Mouse (Mus musculus) liver, embryonic 14.5 days (tissue): ENCODE measurements at regions not wholly inside any gene's neighbourhood (a gene's known extent, or its start where the extent isn't known, plus 50 kb on each side); places are given as distances from the start of the nearest gene placed in this dataset.

ENCODE experiments used
- ATAC-seq: fragments of 200-750 bp; cut with Nextera tagmentation; 2 replicates; pipeline ENCODE4 v1.8.0; 2017; ENCODE audit warnings: moderate number of reproducible peaks, mild to moderate bottlenecking, moderate library complexity; ENCODE audit not compliant: insufficient read depth
- DNase-seq, 3 experiments: peaks; one replicate each; pipeline ENCODE4 v3.0.0-alpha.2; 2012 to 2013; ENCODE audit warnings: low read depth in 3 of 3, low spot score in 3 of 3
- H3K27ac ChIP-seq: fragments of 300-500 bp; sonication (generic); 2 replicates; pipeline ENCODE4 v1.5.1; 2014; ENCODE audit warnings: moderate library complexity, mild to moderate bottlenecking, control low read depth, inconsistent platforms
- H3K27me3 ChIP-seq: fragments of 300-500 bp; sonication (generic); 2 replicates; pipeline ENCODE4 v1.6.1; 2014; ENCODE audit warnings: mild to moderate bottlenecking, low read length, moderate library complexity; ENCODE audit not compliant: control insufficient read depth, insufficient read depth
- H3K36me3 ChIP-seq: fragments of 300-500 bp; sonication (generic); replicated peaks from 2 replicates; pipeline ENCODE4 v1.6.1; 2014; ENCODE audit warnings: low read depth; ENCODE audit not compliant: control insufficient read depth, insufficient read depth
- H3K4me1 ChIP-seq, 2 experiments: fragments of 200-500 bp in 1 of 2; fragments of 300-500 bp in 1 of 2; sonication (generic) in 1 of 2; replicated peaks; 2 replicates each; pipeline ENCODE4 v1.6.1; 2012 to 2014; ENCODE audit warnings: antibody characterized with exemption in 1 of 2, inconsistent platforms in 1 of 2, low read length in 1 of 2; ENCODE audit not compliant: control insufficient read depth in 2 of 2, insufficient read depth in 2 of 2
- H3K4me2 ChIP-seq: fragments of 300-500 bp; sonication (generic); 2 replicates; pipeline ENCODE4 v1.6.1; 2014; ENCODE audit warnings: low read depth, mild to moderate bottlenecking, control low read depth, moderate library complexity
- H3K4me3 ChIP-seq, 2 experiments: fragments of 200-500 bp in 1 of 2; fragments of 300-500 bp in 1 of 2; sonication (generic) in 1 of 2; 2 replicates each; pipeline ENCODE4 v1.5.1; 2012 to 2014; ENCODE audit warnings: low read depth in 2 of 2, low read length in 2 of 2, mild to moderate bottlenecking in 2 of 2, control low read depth in 1 of 2, inconsistent platforms in 1 of 2, moderate library complexity in 1 of 2; ENCODE audit not compliant: insufficient read depth in 1 of 2
- H3K9ac ChIP-seq: fragments of 300-500 bp; sonication (generic); replicated peaks from 2 replicates; pipeline ENCODE4 v1.6.1; 2014; ENCODE audit warnings: mild to moderate bottlenecking, control low read depth, moderate library complexity
- H3K9me3 ChIP-seq: fragments of 300-500 bp; sonication (generic); 2 replicates; pipeline ENCODE4 v1.6.1; 2016; ENCODE audit warnings: low read length, mixed read lengths; ENCODE audit not compliant: control insufficient read depth
- CTCF ChIP-seq: IDR thresholded peaks from 2 replicates; pipeline ENCODE4 v1.5.1; 2016; ENCODE audit warnings: antibody characterized with exemption, low read depth, control low read depth
- EP300 ChIP-seq: IDR thresholded peaks from 2 replicates; pipeline ENCODE4 v1.6.1; 2016; ENCODE audit warnings: antibody characterized with exemption, low read depth
- WGBS: fragments of 180-500 bp; shearing (Covaris S2); extraction: QIAGEN DNeasy Blood & Tissue Kit; methylation state at CpG from one replicate; pipeline ENCODE4 v1.1.7; 2014; ENCODE audit not compliant: insufficient replicate concordance; 5-methylcytosine and 5-hydroxymethylcytosine counted together

DNA sequence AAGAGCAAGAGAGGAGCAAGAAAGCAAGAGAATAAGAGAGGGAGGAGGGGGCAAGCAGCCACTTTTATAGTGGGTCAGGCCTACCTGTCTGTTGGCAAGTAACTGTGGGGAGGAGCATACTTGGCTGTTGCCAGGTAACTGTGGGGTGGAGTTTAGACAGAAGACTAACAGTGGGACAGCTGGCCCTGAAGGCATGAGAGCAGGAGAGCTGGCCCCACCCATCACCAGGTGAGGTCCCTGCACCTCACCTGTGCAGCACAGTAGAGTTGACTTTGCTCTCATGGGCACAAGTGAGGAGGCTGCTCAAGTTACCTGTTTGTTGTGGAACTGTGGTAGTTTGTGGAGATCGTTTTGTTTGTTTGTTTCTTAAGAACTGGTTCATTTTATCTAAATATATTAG lies 208.1 kb downstream of the Spata18 start:
- no peaks in the 10 kb centered on the region for H3K4me1 ChIP-seq
- no peak overlapping the region for H3K4me2 ChIP-seq
- H3K36me3 ChIP-seq: no peaks in the 10 kb centered on the region
- H3K27ac ChIP-seq: no peak overlapping the region
- H3K9me3 ChIP-seq: no peaks in the 10 kb centered on the region
- H3K27me3 ChIP-seq: no peaks in the 10 kb centered on the region
- no peak for ATAC-seq
- 55% methylated on average over 1 of the region's 1 CpGs for WGBS
- no peak for DNase-seq
- TF ChIP-seq EP300 (no peak), CTCF (no peak)
- H3K9ac ChIP-seq: no peak overlapping the region
- no peak overlapping the region for H3K4me3 ChIP-seq

DNA sequence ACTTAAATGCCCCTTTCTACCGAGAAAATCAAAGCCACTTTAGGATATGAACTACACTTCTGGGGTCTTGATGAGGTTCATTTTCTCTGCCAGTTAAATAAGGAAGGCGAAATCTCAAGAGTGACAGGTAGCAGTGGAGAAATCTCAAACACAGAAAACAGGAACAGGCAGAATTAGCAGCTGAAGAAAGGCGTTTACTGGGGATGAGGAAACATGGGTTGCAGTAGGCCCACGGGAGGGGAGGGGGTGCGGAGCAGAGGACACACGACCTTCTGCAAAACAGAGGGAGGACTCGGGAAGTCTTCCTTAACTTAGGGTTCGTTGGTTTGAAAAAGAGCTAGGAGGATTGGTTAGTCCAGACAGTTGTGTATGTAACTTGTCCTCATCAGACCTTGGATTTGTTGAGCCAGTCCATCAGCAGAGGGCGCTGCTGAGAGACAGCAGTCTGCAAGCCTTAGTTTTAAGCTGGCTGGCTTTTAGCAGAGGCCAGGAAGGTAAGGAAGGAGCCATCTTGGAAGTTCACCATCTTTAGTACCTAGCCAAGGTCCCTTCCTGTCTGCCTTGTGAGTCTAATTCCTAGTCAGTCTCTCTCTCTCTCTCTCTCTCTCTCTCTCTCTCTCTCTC lies 204.0 kb downstream of the Usp46 start:
- DNase-seq: no peak
- no peak overlapping the region for H3K27ac ChIP-seq
- no peaks in the 10 kb centered on the region for H3K9me3 ChIP-seq
- no peak for ATAC-seq
- H3K4me3 ChIP-seq: no peak overlapping the region
- H3K4me1 ChIP-seq: no peaks in the 10 kb centered on the region
- no peaks in the 10 kb centered on the region for H3K27me3 ChIP-seq
- H3K4me2 ChIP-seq: no peak overlapping the region
- TF ChIP-seq CTCF (peak; percentile 59), EP300 (no peak)
- WGBS: 41% methylated on average over 9 of the region's 9 CpGs
- H3K36me3 ChIP-seq: no peaks in the 10 kb centered on the region
- no peak overlapping the region for H3K9ac ChIP-seq

DNA sequence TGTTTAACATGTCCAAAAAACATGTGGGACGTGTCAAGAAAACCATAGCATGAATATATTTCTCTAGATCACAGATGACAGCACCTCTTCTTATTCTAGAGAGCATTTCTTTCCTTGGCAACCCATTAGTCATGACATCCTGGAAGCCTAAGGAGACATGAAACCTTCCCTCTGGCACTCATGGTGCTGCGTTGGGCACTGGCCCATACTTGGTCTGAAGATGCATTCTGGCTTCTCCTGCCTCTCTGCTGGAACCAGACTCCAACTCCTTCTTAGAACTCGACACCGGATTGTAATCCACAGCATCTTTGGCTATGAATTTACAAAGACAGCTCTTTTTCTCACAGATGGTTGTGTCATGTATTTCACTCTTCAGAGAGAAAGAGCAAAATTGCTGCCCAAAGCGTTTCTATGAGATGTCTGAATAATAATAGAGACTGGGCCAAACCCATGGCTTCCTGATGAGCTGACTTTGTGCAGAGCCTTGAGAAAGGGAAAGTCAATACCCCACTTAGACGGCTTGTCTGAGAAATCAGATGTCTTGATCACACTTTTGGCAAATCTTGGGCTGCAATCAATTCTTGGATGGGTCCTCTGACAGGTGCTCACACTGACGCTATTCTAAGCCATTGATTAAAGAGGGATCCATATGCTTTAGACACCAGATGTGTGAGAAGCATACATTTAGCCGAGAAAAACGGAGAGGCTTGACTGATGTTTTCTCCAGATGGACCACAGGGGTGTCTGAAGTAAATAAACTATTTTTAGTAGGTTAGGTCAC lies 195.4 kb downstream of the Usp46 start:
- no peak for ATAC-seq

DNA sequence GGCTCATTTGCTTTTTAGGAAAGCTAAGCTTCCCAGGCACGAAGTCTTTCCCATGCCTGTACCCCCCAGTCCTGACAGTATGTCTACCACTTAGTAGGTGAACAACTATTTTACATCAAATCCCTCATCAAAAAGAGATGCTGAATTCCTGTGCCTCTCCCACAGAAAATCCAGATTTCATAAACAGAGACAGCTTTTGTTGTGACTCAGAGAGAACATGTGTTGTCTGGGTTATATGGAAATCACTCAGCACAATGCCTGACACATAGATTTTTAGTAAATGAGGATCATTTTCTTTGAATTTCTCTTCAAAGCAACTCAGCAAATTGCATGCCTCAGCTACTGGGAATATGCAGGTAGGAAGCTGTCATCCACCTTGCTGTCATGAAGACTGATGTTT lies 193.5 kb downstream of the Usp46 start:
- ATAC-seq: no peak
- H3K4me1 ChIP-seq: no peaks in the 10 kb centered on the region
- H3K27ac ChIP-seq: no peak overlapping the region
- no peak overlapping the region for H3K4me2 ChIP-seq
- H3K4me3 ChIP-seq: no peak overlapping the region
- H3K36me3 ChIP-seq: no peaks in the 10 kb centered on the region
- no peak for TF ChIP-seq CTCF
- TF ChIP-seq EP300: no peak
- H3K9me3 ChIP-seq: no peaks in the 10 kb centered on the region
- 31% methylated on average over 1 of the region's 1 CpGs for WGBS
- no peak overlapping the region for H3K9ac ChIP-seq
- DNase-seq: no peak
- H3K27me3 ChIP-seq: no peaks in the 10 kb centered on the region

More for the DNA sequence above, 195.4 kb downstream of the Usp46 start:
- Histone ChIP-seq H3K4me1 (no peaks in the 10 kb centered on the region), H3K36me3 (no peaks in the 10 kb centered on the region), H3K27ac (no peak overlapping the region), H3K27me3 (no peaks in the 10 kb centered on the region), H3K9ac (no peak overlapping the region), H3K9me3 (no peaks in the 10 kb centered on the region), H3K4me2 (no peak overlapping the region), H3K4me3 (no peak overlapping the region)
- TF ChIP-seq CTCF (no peak), EP300 (no peak)
- no peak for DNase-seq
- 58% methylated on average over 9 of the region's 9 CpGs for WGBS

DNA sequence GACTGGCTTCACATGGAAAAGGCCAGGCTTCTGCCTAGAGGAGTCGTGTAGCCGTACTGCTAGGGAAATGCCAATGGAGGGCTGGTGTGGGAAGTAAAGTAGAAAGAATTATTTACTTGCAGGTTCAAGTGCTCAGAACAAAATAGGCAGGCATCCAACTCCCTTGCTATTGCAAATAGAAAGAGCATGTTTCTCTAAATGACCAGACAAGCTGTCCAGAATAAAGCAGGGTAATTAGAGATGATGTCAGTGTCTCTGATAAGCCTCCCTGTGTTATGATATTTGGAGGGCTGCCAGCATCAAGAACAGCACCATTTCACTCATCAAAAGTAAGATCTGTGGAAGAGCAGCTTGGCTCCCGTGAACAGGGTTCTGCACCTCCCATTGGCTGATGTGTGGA lies 192.4 kb downstream of the Usp46 start:
- TF ChIP-seq CTCF (no peak), EP300 (no peak)
- no peak overlapping the region for H3K4me3 ChIP-seq
- no peak overlapping the region for H3K27ac ChIP-seq
- no peak for DNase-seq
- no peaks in the 10 kb centered on the region for H3K4me1 ChIP-seq
- no peaks in the 10 kb centered on the region for H3K27me3 ChIP-seq
- H3K36me3 ChIP-seq: no peaks in the 10 kb centered on the region
- ATAC-seq: no peak
- H3K9me3 ChIP-seq: no peaks in the 10 kb centered on the region
- 51% methylated on average over 3 of the region's 3 CpGs for WGBS
- H3K4me2 ChIP-seq: no peak overlapping the region
- H3K9ac ChIP-seq: no peak overlapping the region
